In genomic region chr7:116038511-116038910, GRCm38 (mm10) we compare ENCODE assay signal across 7 mouse cellular contexts. TPM values are rescaled to one million over a fixed set of nuclear protein-coding genes. Genes with fewer than 3 reads are reported as not detected.
DNase-seq lines count a peak whose midpoint lies in the region; ATAC-seq and TF ChIP-seq lines count a peak whose summit lies in the region.

TSS of gene Sox6 (minus strand) at chr7:116038796.

- in situ Hi-C loops in ES-E14 (cut with MboI; ENCODE audit: low sequenced_read_pairs in 2 of 2, unreplicated experiment in 2 of 2), result loop anchor here in 1 of 2 experiments (10.0 to 25.0 kb wide), 2 partner anchors 814 to 1126 kb away; no protein-coding TSS in a partner anchor

- peak within 1 kb of the TSS; percentile 97 for H3K4me2 ChIP-seq in hindbrain, embryonic 14.5 days (replicated peaks)
- peak within 1 kb of the TSS; percentile 96 for H3K4me2 ChIP-seq in limb, embryonic 14.5 days (replicated peaks; ENCODE audit: low read depth, low read length, severe bottlenecking)
- peak within 1 kb of the TSS; percentile 92 for H3K4me2 ChIP-seq in myocyte (ENCODE audit: low read depth)

- H3K79me2 ChIP-seq in myocyte (ENCODE audit: control insufficient read depth, insufficient read depth), result no peaks in the 10 kb centered on the region

- peaks cover 74% of the 10 kb centered on the region for H3K27me3 ChIP-seq in hindbrain, embryonic 14.5 days (ENCODE audit: control insufficient read depth, insufficient read depth, low read length)
- peaks cover 35% of the 10 kb centered on the region for H3K27me3 ChIP-seq in limb, embryonic 14.5 days (ENCODE audit: control insufficient read depth, insufficient read depth, low read length)
- peaks cover 25% of the 10 kb centered on the region for H3K27me3 ChIP-seq in myocyte (ENCODE audit: control insufficient read depth, insufficient read depth, insufficient read length)

- no peak within 1 kb of the TSS for H3K27ac ChIP-seq in ES-E14 (ENCODE audit: insufficient read depth, low read depth, low read length, poor library complexity, severe bottlenecking)
- no peak within 1 kb of the TSS for H3K27ac ChIP-seq in hindbrain, embryonic 14.5 days
- peak within 1 kb of the TSS; percentile 62 for H3K27ac ChIP-seq in limb, embryonic 14.5 days (replicated peaks; ENCODE audit: low read depth, low read length)

- WGBS in hindbrain, embryonic 14.5 days, result 3% methylated on average over 11 of the region's 11 CpGs
- under 1% methylated on average over 11 of the region's 11 CpGs for WGBS in limb, embryonic 14.5 days

- H3K9ac ChIP-seq in ES-E14 (ENCODE audit: insufficient read depth, low read depth, low read length, poor library complexity, severe bottlenecking), result no peak within 1 kb of the TSS
- H3K9ac ChIP-seq in hindbrain, embryonic 14.5 days, result peak within 1 kb of the TSS; percentile 55
- H3K9ac ChIP-seq in limb, embryonic 14.5 days (ENCODE audit: low read depth, low read length, severe bottlenecking), result peak within 1 kb of the TSS; percentile 65

- ATAC-seq in hindbrain, embryonic 14.5 days (ENCODE audit: low FRiP score), result no peak
- no peak for ATAC-seq in limb, embryonic 14.5 days (ENCODE audit: low FRiP score, low read depth)
- ATAC-seq in megakaryocyte progenitor cell, adult 5-6 weeks (replicated peaks; ENCODE audit: poor library complexity), result no peak

- H3K4me3 ChIP-seq in ES-E14 (ENCODE audit: insufficient read depth in 1 of 2, low read depth in 1 of 2, low read length in 2 of 2, poor library complexity in 1 of 2, severe bottlenecking in 1 of 2), result peak within 1 kb of the TSS; percentile 59
- peak within 1 kb of the TSS; percentile 34 for H3K4me3 ChIP-seq in hindbrain, embryonic 14.5 days (replicated peaks; ENCODE audit: low read length)
- H3K4me3 ChIP-seq in limb, embryonic 14.5 days (replicated peaks; ENCODE audit: low read length), result peak within 1 kb of the TSS; percentile 54
- H3K4me3 ChIP-seq in myocyte, result no peak within 1 kb of the TSS

- no peak for TF ChIP-seq POLR2A in limb, embryonic 14.5 days (IDR thresholded peaks at IDR 0.05; ENCODE audit: borderline replicate concordance, extremely low read depth, insufficient read depth, insufficient read length)
- TF ChIP-seq POLR2A in myocyte (IDR thresholded peaks at IDR 0.05; ENCODE audit: insufficient read length, low read depth), result no peak

- no peaks in the 10 kb centered on the region for H3K4me1 ChIP-seq in ES-E14 (ENCODE audit: control insufficient read depth in 2 of 2, insufficient read depth in 2 of 2, low read length in 2 of 2, poor library complexity in 1 of 2)
- H3K4me1 ChIP-seq in hindbrain, embryonic 14.5 days (replicated peaks; ENCODE audit: control insufficient read depth, insufficient read depth, low read length), result peaks cover 30% of the 10 kb centered on the region; the same call in 1 of the 2 replicates
- H3K4me1 ChIP-seq in limb, embryonic 14.5 days (ENCODE audit: control insufficient read depth, insufficient read depth, low read length), result peaks cover 11% of the 10 kb centered on the region; the same call in 1 of the 2 replicates

- H3ac ChIP-seq in myocyte (ENCODE audit: control insufficient read depth, insufficient read length), result no peak within 1 kb of the TSS

- DNase-seq in ES-E14 (ENCODE audit: low read depth, low spot score), result no peak
- no peak for DNase-seq in adrenal gland, postnatal 4 days (ENCODE audit: low spot score in 2 of 2)
- DNase-seq in gastrocnemius, adult 18-20 months (ENCODE audit: low spot score), result no peak
- no peak for DNase-seq in hindbrain, embryonic 14.5 days (ENCODE audit: low spot score)
- DNase-seq in limb, embryonic 14.5 days (ENCODE audit: low spot score), result no peak

- no peaks in the 10 kb centered on the region for H3K9me3 ChIP-seq in ES-E14 (ENCODE audit: control insufficient read depth, insufficient read depth, low read depth, low read length)
- no peaks in the 10 kb centered on the region for H3K9me3 ChIP-seq in hindbrain, embryonic 14.5 days (ENCODE audit: control insufficient read depth, low read length)
- no peaks in the 10 kb centered on the region for H3K9me3 ChIP-seq in limb, embryonic 14.5 days (ENCODE audit: control insufficient read depth, low read length)

- H3K36me3 ChIP-seq in ES-E14 (ENCODE audit: control insufficient read depth, insufficient read depth, low read length, poor library complexity, severe bottlenecking) (no peaks in the 10 kb centered on the region), myocyte (ENCODE audit: control insufficient read depth, insufficient read depth) (no peaks in the 10 kb centered on the region)
- H3K36me3 ChIP-seq in hindbrain, embryonic 14.5 days (replicated peaks; ENCODE audit: control insufficient read depth, insufficient read depth), result no peaks in the 10 kb centered on the region
- no peaks in the 10 kb centered on the region; the same call in 1 of the 2 replicates for H3K36me3 ChIP-seq in limb, embryonic 14.5 days (ENCODE audit: control insufficient read depth, insufficient read depth, low read length)

TF ChIP-seq in ES-E14, 5 proteins besides CTCF, POLR2A, EP300 and RAD21:
- TF ChIP-seq HCFC1 (IDR thresholded peaks at IDR 0.05; ENCODE audit: borderline replicate concordance, insufficient read depth, low read length), result no peak
- no peak for TF ChIP-seq ZNF384 (IDR thresholded peaks at IDR 0.05; ENCODE audit: low read depth, low read length)
- no peak for TF ChIP-seq ZC3H11A (IDR thresholded peaks at IDR 0.05; ENCODE audit: borderline replicate concordance, low read depth, low read length)
- TF ChIP-seq MAFK (IDR thresholded peaks at IDR 0.05; ENCODE audit: insufficient read depth, low read depth, low read length), result no peak
- no peak for TF ChIP-seq CHD2 (IDR thresholded peaks at IDR 0.05; ENCODE audit: low read depth, low read length)

TF ChIP-seq in myocyte, 11 proteins besides CTCF, POLR2A, EP300 and RAD21:
- TF ChIP-seq TCF3 (IDR thresholded peaks at IDR 0.05; ENCODE audit: insufficient read length, low read depth) (no peak), MAX (IDR thresholded peaks at IDR 0.05; ENCODE audit: low read depth) (no peak), E2F4 (IDR thresholded peaks at IDR 0.05; ENCODE audit: insufficient read depth) (no peak), MYOD1 (IDR thresholded peaks at IDR 0.05; ENCODE audit: control insufficient read depth in 1 of 3, insufficient read length in 2 of 3, low read depth in 2 of 3) (no peak), SRF (IDR thresholded peaks at IDR 0.05; ENCODE audit: control insufficient read depth, insufficient read length, low read depth) (no peak), TCF12 (IDR thresholded peaks at IDR 0.05; ENCODE audit: insufficient read depth, poor library complexity, severe bottlenecking) (no peak), POLR2AphosphoS2 (IDR thresholded peaks at IDR 0.05; ENCODE audit: insufficient read length, low read depth) (no peak)

RNA-seq across cellular contexts. Expression of gene Sox6, which starts in this region (rescaled TPM):
- total RNA-seq in ES-E14 (2012; rRNA removed), result 0.48 and 1.2 TPM in 2 replicates
- 10 to 100 TPM; 17.1 to 18.1 TPM for total RNA-seq in adrenal gland, postnatal 4 days (2021)
- 100 to 1,000 TPM; 138 to 186 TPM for total RNA-seq in gastrocnemius, adult 18-20 months (2021)
- polyA plus RNA-seq in hindbrain, embryonic 14.5 days (2014; fragmentation: Nextera tagmentation; extraction: Ambion mirVana), result 29.7 and 32.7 TPM in 2 replicates
- polyA plus RNA-seq in limb, embryonic 14.5 days (2012; rRNA removed), result 21.3 and 34.0 TPM in 2 replicates
- polyA plus RNA-seq in limb, embryonic 14.5 days (2014; fragmentation: Nextera tagmentation; extraction: Ambion mirVana), result 59.4 and 67.4 TPM in 2 replicates
- 0.11 TPM for polyA plus RNA-seq in myocyte (2012; fragmentation: generic; extraction: Trizol)
- total RNA-seq in megakaryocyte progenitor cell, adult 5-6 weeks (2015), result 1.1 and 1.8 TPM in 2 replicates
- total RNA-seq in megakaryocyte progenitor cell, adult 5-6 weeks (2017), result 1.8 and 3.0 TPM in 2 replicates

Comparison
In these comparisons a context has a peak if more than half of its experiments do, and no peak if none do; other contexts are left out.
1. RNA of gene Sox6 (total RNA-seq): 138 to 186 TPM in gastrocnemius, adult 18-20 months; 17.1 to 18.1 TPM in adrenal gland, postnatal 4 days, 1.1 to 3.0 TPM in megakaryocyte progenitor cell, adult 5-6 weeks and 0.48 to 1.2 TPM in ES-E14; every median in the first group is over 4 times any median in the second.
2. RNA of gene Sox6 (polyA plus RNA-seq): 21.3 to 67.4 TPM in limb, embryonic 14.5 days and 29.7 to 32.7 TPM in hindbrain, embryonic 14.5 days; 0.11 TPM in myocyte (single experiment); every median in the first group is over 10 times any median in the second.
3. Peak in every context shown above with its lines, with median percentiles within 50 percentile points of each other: H3K4me2 ChIP-seq.